Mouse (Mus musculus): ENCODE data around the gene Gnai1. TPM values are rescaled to one million over a fixed set of nuclear protein-coding genes. Genes with fewer than 3 reads are reported as not detected.
"Not testable (repeated sequence)": the region's sequence is repeated elsewhere in the genome, so short reads cannot be mapped to it uniquely, and the experiment has no call there.

The Gnai1 gene
- 100 to 1,000 TPM; 163 to 184 TPM for total RNA-seq (2021)

DNA sequence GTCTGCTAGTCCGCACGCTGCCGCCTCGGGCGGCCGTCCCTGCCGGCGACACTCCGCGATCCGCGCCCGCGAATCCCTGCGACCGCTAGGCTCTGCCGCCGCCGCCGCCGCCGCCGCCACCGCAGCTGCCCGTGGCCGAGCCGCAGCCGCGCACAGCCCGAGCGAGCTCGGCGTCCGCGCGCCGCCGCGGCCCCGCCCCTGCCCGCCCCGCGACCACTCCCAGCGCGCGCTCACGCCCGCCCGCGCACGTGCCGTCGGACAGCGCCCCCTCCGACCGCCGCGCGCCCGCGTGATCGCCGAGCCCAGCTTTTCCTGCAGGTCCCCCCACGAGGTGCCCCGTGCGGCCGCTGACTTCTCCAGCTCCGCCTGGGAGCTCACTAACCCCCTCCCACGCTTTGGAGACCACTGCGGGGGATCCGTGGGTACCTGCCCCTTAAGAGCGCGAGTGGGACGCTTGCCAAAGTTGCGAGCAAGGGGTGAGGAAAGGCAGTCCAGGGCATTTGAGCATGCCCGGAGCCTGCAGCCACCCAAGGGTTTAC is at the start of gene Gnai1:
Gene Gnai1, minus strand, starts transcription at position 75 of the 539 bp plus-strand sequence.
- intact Hi-C loops (cut with DNase I) = loop anchor here (1.0 to 10.0 kb wide), 3 partner anchors 72 to 336 kb away; no protein-coding TSS in a partner anchor
- DNase-seq (ENCODE audit: low spot score in 2 of 2) = peak in 1 of 2 experiments; percentile 73

DNA sequence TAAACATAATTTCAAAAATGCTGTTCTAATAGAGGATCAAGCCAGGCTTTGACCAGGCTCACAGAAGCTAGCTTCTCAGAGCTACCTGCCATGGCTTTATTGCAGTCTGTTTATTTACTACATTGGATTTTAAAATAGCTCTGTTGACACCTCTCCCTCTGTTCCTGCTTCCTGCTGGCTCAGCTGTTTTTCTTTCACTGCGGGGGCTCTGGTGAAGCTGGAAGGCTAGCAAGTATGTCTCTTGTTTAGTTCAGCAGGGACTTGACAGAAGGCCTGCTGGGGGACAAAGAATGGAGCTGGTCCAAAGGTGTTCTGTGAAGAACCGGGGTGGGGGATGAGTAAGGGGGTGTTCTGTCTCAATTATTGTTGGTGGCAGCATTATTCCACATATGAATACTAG is 7.7 kb upstream of the Gnai1 start:
- intact Hi-C loops (cut with DNase I) = loop anchor here (10.0 kb wide), 1 partner anchor 343 kb away; no protein-coding TSS in a partner anchor
- no peak for DNase-seq (ENCODE audit: low spot score in 2 of 2)

DNA sequence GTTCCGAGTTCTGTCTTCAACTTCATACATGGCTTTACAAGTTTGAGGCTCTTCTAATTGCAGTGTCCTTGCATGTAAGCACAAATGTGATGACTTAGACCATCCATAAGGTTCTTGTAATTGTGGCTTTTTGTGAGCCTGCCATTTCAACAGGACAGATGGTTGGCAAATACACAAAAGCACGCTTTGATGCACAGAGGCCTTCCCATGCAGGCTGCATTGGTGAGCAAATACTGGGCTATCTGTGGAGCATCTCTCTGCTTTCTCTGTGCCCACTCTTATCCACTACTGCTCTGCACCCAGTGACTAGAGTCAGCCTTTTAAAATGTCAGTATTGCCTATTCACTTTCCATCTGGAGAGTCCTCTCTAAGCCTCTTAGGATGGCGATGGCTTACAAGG is 5.3 kb upstream of the Gnai1 start:
- intact Hi-C loops (cut with DNase I) = loop anchor here (10.0 kb wide), 1 partner anchor 341 kb away; no protein-coding TSS in a partner anchor
- DNase-seq (ENCODE audit: low spot score in 2 of 2) = no peak

DNA sequence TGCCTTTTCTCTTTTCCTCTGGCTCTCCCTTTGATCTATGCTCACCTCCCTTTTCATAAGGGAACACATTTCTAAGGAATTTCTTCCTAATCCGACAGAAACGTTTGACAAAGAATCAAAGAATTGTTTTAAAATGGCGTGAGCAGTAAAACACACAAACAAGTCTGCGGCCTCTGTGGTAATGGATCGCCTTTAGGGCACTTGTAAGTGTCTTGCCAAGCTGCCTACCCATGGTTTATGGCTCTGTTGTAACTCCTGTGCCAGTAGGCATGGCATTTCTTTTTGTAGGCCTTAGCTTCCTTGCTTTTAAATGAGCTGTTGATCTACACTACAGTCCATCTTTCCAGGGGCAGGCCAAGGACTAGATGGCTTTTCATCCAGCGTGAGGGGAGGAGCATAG is 801 bp upstream of the Gnai1 start:
- intact Hi-C loops (cut with DNase I) = loop anchor here (1.0 to 10.0 kb wide), 3 partner anchors 71 to 336 kb away; no protein-coding TSS in a partner anchor
- DNase-seq (ENCODE audit: low spot score in 2 of 2) = no peak

DNA sequence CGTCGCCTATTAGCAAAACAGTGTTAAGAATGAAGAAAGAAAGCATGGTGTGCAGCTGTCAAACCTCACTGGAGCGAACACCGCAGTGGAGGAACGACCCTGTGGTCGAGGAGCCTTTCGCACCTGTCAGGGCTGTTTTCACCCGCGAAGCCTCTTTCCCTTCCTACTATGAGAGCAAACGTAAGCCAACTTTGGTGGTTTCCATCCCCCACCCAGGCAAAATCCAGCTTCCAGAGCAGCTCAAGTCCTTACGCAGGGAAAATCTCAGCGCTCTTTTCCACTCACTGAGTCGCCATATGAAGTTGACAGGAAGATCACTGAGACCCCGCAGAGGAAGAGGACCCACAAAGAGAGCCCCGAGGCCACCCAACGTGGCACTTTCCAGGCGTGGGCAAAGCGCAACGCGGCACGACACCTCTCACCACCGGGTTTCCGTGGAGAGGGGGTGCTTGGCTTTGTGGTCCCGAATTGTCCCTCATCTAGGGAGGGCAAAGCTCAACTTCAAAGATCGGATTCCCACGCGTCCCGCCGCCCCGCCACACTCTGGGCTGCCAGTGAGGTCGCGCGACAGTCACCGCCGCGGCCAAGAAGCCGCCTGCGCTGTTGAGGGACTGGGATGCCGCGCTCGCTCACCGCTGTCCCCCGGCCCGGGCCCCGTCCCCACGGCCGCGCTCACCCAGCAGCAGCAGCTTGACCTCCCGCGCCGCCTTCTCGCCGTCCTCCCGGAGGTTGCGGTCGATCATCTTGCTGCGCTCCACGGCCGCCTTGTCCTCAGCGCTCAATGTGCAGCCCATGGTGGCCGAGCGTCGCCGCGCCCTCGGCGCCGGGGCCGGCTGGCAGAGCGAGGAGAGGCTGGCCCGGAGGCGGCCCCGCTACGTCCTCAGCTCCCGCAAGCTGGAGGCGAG is 527 bp downstream of the Gnai1 start:
- intact Hi-C loops (cut with DNase I) = loop anchor here (1.0 to 10.0 kb wide), 5 partner anchors 67 to 335 kb away; no protein-coding TSS in a partner anchor
- DNase-seq (ENCODE audit: low spot score in 2 of 2) = peak; percentile 53 to 71

DNA sequence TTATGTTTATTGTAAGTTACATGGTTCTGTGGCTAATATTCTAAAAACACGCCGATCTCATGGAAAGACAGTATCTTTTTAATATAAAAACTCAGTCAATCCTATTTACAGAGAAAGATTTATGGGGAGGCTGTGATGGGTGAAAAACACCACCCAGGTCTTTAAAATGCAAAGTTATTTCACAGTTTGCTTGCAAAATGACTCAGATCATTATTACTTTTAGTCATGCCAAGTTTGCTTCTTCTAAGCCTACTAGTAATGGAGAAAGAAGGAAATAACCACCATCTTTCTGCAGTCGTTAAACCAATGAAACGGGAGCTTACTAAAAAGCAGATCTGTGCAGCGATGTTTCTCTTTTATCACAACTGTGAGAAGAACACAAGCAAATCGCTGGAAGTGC is 1.4 kb downstream of the Gnai1 start:
- peak in 1 of 2 experiments; percentile 33 for DNase-seq (ENCODE audit: low spot score in 2 of 2)
- intact Hi-C loops (cut with DNase I) = loop anchor here (5.0 kb wide), 2 partner anchors 66 to 86 kb away; no protein-coding TSS in a partner anchor

DNA sequence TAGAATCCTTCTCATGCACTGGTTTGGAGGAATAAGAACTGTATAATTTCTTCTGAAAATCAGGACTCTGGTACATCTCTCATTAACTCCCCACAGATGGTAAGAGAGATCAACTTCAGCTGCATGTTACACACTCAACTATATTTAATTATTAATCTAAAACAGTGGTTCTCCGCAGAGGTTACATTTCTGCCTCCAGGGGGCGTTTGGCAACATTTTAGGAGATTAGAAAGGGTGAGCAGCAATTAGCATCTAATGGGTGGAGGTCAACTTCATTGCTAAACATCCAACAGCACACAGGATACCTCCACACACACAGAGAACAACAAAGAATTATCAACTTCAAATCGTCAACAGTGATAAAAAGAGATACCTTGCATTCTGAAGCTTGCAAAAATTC is 2.0 kb downstream of the Gnai1 start:
- peak in 1 of 2 experiments; percentile 20 for DNase-seq (ENCODE audit: low spot score in 2 of 2)

DNA sequence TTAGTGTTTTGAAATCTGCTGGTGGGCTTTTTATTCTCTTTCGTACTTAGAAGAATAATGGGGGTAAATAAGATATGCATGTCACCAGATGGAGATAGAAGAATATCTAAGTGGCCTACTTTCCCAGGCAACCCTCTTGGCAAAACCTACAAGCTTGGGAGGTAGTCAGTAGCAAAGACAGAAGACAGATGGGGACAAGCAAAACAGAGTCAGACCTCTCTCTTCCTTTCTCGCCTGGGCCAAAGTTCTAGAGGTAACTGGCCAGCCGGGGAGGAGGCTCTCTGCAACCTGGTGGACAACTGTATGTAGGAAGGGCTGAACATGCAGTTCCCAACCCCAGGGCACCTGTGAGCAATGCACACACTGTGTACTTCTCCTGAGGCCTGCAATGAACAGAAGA is 12.9 kb downstream of the Gnai1 start:
- intact Hi-C loops (cut with DNase I) = no loop called here

More for the DNA sequence above, 2.0 kb downstream of the Gnai1 start:
- intact Hi-C loops (cut with DNase I) = loop anchor here (5.0 kb wide), 2 partner anchors 66 to 86 kb away; no protein-coding TSS in a partner anchor

DNA sequence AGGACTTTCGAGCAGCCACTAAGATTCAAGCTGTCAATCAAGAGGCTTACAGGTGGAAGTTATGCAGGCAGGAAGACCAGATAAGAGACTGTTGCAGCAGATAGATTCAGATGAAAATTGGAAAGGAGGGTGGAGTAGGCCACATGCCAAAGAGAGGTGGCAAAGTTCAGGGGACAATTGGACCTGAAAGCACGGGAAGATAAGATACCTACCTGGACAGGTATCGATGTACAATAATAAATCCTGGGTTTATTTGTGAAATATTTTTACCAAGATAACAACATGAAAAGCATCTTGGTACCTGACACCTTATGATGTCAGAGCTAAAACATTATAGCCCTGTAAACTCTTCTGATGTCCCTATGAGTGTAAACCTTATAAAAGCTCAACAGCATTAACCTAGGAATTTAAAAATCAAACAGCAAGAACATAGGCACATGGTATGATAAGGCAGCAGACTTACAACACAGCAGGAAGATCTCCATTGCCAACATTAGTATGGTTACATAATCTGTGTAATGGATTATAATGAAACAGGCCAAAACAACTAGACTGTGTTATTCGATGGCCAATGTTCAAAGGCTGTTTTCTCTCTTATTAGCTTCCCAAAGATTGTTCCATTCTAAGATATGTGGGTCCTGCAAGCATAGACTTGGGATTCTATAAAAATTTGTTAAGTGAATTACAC is 16.6 kb downstream of the Gnai1 start:
- no peak for DNase-seq (ENCODE audit: low spot score in 2 of 2)
- intact Hi-C loops (cut with DNase I) = no loop called here

More for the DNA sequence above, 12.9 kb downstream of the Gnai1 start:
- DNase-seq (ENCODE audit: low spot score in 2 of 2) = no peak

DNA sequence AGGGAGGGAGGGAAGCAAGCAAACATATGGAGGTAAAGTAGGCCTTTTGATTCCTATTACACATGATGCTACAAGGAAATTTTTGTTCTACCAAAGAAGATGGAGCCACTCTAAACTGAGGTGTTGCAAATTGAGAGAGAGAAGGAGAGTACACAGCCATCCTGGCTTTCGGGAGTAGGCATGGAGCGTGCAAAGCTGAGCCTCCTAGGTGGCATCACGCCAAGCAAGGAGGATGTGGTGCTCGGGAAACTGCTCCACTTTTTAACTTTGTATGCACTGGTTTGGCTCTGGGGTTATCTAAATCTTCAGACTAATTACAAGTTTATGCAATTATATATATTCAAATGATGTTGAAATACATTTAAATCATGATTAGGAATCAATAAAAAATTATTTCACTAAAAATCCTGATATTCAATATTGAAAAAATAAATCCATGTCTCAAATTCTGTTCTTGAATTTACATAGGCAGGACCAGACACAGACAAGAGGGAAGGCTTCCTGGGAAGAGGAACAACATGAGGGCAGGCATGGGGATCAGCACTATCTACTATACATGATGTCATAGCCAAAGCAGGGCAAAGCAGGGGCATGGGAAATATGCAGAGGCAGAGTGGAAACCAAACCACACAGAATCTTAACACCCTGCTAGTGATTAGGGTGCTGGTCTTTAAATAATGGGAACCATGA is 17.2 kb downstream of the Gnai1 start:
- DNase-seq (ENCODE audit: low spot score in 2 of 2) = peak in 1 of 2 experiments; percentile 57

DNA sequence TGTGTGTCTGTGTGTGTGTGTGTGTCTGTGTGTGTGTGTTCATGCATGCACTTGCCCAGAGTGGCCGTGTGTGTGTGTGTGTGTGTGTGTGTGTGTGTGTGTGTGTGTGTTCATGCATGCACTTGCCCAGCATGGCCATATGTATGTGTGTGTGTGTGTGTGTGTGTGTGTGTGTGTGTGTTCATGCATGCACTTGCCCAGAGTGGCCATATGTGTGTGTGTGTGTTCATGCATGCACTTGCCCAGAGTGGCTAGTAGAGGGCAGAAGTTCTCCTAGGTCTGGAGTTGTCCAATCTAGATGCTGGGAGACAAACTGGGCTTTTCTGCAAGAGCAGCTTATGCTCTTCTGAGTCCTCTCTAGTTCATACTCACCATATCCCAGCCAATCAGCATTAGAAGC is 18.3 kb downstream of the Gnai1 start:
- intact Hi-C loops (cut with DNase I); DNase-seq (ENCODE audit: low spot score in 2 of 2): not testable (repeated sequence)

More for the DNA sequence above, 17.2 kb downstream of the Gnai1 start:
- intact Hi-C loops (cut with DNase I) = no loop called here

DNA sequence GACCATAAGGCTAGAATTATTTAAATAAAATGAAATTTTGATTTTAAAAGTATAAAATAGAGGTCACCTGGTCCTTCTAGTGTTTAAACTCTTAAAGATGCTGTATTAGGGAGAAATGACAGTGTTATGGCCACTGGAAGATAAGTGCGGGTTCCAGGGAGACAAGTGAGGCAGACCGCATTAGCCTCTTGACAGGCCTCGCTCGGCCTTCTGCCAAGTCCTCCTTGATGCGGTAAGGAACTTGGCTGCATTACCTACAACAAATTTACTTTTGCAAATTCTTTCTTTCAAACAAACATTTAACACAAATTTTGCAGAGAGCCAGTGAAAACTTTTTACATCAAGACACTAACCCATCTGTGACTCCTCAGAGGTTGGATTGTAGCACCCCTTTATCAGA is 27.9 kb downstream of the Gnai1 start:
- intact Hi-C loops (cut with DNase I) = no loop called here
- DNase-seq (ENCODE audit: low spot score in 2 of 2) = no peak

DNA sequence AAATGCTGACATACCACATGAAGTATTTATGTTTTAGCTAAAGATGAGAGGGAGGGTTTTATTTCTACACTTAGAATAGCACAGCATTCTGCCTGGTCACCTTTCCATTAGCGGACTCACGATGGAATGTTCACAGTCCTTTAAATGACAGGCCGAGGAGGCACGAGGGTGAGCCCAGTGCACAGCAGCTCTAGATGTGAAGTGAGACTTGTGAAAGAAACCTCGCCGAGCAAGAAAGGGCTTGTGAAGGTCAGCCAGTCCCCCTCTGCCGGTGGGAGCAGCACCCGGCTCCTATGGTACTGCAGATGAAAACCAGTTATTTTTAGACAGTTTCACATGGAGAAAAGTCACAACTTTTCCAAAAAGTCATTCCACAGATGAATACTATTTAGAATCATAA is 29.4 kb downstream of the Gnai1 start:
- intact Hi-C loops (cut with DNase I) = no loop called here
- no peak for DNase-seq (ENCODE audit: low spot score in 2 of 2)

DNA sequence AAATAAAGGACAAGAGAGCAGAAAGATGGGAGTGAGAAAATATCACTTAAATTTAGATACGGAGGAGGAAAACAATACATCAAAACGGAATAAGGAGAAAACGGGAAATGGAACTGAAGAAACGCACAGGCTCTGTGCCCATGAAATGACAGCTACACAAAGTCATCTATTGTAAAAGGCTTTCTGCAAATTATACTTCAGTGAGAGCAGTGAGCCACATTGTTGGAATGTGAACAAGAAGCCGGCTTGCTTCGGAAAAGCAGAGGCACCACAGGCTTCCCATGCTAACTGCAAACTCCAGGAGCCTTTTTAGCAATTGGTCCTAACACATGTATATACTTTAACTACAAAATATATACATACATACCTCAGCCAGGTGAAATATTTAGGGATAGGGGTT is 34.0 kb downstream of the Gnai1 start:
- peak in 1 of 2 experiments; percentile 45 for DNase-seq (ENCODE audit: low spot score in 2 of 2)
- intact Hi-C loops (cut with DNase I) = no loop called here

DNA sequence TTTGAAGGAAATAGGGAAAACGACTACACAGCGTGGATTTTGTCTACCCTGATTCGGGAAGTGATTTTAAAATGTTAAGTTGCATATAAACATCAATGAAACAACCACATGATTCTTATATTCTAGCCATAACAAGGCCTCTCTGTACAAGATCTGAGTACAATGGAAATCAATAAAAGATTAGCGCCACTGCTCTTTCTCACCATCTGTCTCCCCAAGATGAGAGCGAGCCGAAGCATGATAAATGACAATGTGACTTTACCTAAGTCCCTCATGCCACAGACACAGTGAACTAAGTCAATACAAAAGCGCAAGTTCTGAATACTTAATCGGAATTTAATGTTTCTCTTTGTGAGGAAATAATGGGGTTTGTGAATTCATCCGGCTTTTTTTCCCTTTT is 36.6 kb downstream of the Gnai1 start:
- no peak for DNase-seq (ENCODE audit: low spot score in 2 of 2)
- intact Hi-C loops (cut with DNase I) = no loop called here

DNA sequence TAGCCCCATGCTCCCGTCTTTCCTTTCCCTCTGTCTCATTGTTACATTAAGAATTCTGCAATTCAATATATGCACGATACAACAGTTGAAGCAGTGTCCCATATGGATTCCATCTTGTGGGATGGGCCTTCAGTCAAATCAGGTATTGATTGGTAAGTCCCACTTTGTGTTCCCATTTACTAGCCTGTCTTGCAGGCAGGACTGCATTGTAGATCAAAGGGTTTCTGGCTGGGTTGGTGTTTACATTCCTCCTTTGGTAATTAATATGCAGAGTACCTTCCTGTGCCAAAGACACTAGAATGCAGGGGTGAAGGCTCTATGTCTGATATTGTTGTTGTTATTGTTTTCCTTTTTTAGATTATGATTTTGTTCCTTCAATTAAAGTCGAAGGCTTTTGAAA is 38.5 kb downstream of the Gnai1 start:
- intact Hi-C loops (cut with DNase I) = no loop called here
- no peak for DNase-seq (ENCODE audit: low spot score in 2 of 2)

DNA sequence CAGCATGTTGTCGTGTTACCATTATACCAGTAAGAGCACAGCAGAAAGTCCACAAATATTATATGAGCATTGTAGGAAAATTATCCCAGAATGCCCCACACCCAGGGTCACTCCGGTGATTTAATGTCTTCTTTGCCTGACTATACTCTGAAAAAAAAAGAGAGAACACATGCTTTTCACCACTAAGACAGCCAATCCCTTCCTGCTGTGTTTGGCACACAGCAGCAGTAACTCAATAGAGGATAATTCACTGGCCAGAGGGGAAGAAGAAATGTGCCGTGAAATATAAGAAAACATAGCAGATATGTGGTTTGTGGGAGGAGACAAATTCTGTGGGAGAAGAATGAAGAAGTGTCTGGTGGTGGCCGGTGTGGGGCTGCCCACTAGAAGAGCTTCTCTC is 41.3 kb downstream of the Gnai1 start:
- intact Hi-C loops (cut with DNase I) = no loop called here
- DNase-seq (ENCODE audit: low spot score in 2 of 2) = no peak

DNA sequence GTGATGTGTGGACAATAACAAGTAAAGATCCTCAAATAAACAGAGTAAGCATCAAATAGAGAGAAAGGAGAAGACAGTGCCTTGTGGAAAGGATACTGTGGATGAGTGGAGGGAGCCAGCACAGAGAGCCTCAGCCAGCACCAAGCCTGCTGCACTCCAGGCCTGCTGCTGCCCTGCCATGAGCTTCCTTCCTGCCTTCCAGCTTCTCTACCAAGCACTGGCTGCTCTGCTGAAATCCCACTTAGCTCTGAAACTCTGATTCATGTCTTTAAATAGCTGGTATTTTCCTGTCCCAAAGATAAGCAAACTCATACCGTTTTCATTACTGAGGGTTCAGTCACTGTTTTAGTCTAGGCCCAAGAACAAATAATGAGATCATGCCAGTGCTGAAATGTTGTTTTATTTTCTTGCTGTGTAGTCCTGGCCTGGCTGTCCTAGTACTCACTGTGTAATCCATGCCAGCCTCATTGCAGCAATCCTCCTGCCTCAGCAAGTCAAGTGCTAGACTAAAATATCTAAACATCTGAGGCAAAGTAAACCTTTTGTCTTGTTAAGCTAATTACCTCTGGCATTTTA is 52.8 kb downstream of the Gnai1 start:
- DNase-seq (ENCODE audit: low spot score in 2 of 2) = peak in 1 of 2 experiments; percentile 68
- intact Hi-C loops (cut with DNase I) = no loop called here

DNA sequence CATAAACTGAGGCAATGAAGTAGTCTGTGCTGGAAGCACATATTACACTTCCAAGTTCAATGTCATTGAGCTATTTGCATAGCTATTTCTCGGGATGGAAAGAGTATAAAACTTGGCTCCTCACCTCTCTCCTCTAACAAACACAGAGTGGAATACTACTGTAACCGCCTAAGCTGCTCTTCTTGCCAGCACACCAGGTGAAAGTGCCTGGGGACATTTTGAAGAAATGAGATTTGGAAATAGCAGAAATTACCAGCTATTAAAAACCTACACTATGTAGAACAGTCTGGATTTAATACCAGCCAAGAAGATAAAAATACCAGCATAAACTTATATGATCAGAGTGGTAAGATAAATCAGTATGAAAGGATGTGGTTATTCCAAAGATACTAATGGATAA is 63.6 kb downstream of the Gnai1 start:
- intact Hi-C loops (cut with DNase I) = no loop called here

More for the DNA sequence above, 63.6 kb downstream of the Gnai1 start:
- DNase-seq (ENCODE audit: low spot score in 2 of 2) = no peak
